Mouse (Mus musculus) neural tube, embryonic 10.5 days (tissue): ENCODE measurements around the gene Marcks.
A peak's percentile ranks its signal among the peaks of the same experiment; 100 is the strongest.

ENCODE experiments used
- DNase-seq: peaks from one replicate; pipeline ENCODE4 v3.0.0-alpha.2; 2017; ENCODE audit warnings: low spot score; ENCODE audit errors: extremely low spot score

Marcks gene

GRCm38 (mm10) chr10:37138778-37139442 lies at the start of gene Marcks:
Gene Marcks (minus strand): TSS chr10:37138920.
- DNase-seq, result peak; percentile 89

- no peak for DNase-seq
These were observed 38.4 kb upstream of the Marcks start for GRCm38 (mm10) chr10:37177071-37177470.

- DNase-seq, result no peak
These were observed 33.8 kb upstream of the Marcks start for GRCm38 (mm10) chr10:37172416-37172950.

- no peak for DNase-seq
These were observed 33.1 kb upstream of the Marcks start for GRCm38 (mm10) chr10:37171711-37172415.

- DNase-seq, result no peak
These were observed 32.2 kb upstream of the Marcks start for GRCm38 (mm10) chr10:37170878-37171277.

GRCm38 (mm10) chr10:37170466-37170865 lies 31.7 kb upstream of the Marcks start:
- DNase-seq, result no peak

GRCm38 (mm10) chr10:37167527-37167926 lies 28.8 kb upstream of the Marcks start:
- no peak for DNase-seq

- DNase-seq, result no peak
These were observed 21.0 kb upstream of the Marcks start for GRCm38 (mm10) chr10:37159731-37160130.

GRCm38 (mm10) chr10:37157156-37157555 lies 18.4 kb upstream of the Marcks start:
- DNase-seq, result no peak

- no peak for DNase-seq
These were observed 16.4 kb upstream of the Marcks start for GRCm38 (mm10) chr10:37155131-37155530.

- DNase-seq, result no peak
These were observed 13.0 kb upstream of the Marcks start for GRCm38 (mm10) chr10:37151539-37152271.

GRCm38 (mm10) chr10:37148016-37148415 lies 9.3 kb upstream of the Marcks start:
- DNase-seq, result no peak

GRCm38 (mm10) chr10:37145456-37145855 lies 6.7 kb upstream of the Marcks start:
- no peak for DNase-seq

- no peak for DNase-seq
These were observed 2.9 kb upstream of the Marcks start for GRCm38 (mm10) chr10:37141621-37142020.

GRCm38 (mm10) chr10:37140736-37141451 lies 2.2 kb upstream of the Marcks start:
- peak; percentile 99 for DNase-seq

- DNase-seq, result no peak
These were observed 1.5 kb upstream of the Marcks start for GRCm38 (mm10) chr10:37140166-37140735.

GRCm38 (mm10) chr10:37139443-37140165 lies 884 bp upstream of the Marcks start:
- DNase-seq, result peak; percentile 77

GRCm38 (mm10) chr10:37138311-37138731 lies 399 bp downstream of the Marcks start:
- peak; percentile 69 for DNase-seq

- peak; percentile 74 for DNase-seq
These were observed 999 bp downstream of the Marcks start for GRCm38 (mm10) chr10:37137531-37138310.
